Mouse (Mus musculus): ENCODE data around the gene Atp6v1g2. TPM values are rescaled to one million over a fixed set of nuclear protein-coding genes. Genes with fewer than 3 reads are reported as not detected.

Gene Atp6v1g2
- polyA plus RNA-seq, 2 experiments from 2014 or later, result 2.3 to 4.0 TPM

Other genes starting within 250 kb of the Atp6v1g2 start
- 10 to 100 TPM; 28.5 to 29.1 TPM for gene Vars, start 232.7 kb upstream of the Atp6v1g2 start, polyA plus RNA-seq (2017; shearing (Covaris generic))
- gene Vwa7, start 217.1 kb upstream of the Atp6v1g2 start, polyA plus RNA-seq (2017; shearing (Covaris generic)), result under 1 TPM; 0.11 to 0.12 TPM
- gene Sapcd1, start 205.6 kb upstream of the Atp6v1g2 start, polyA plus RNA-seq (2017; shearing (Covaris generic)), result 1 to 10 TPM; 1.8 to 2.1 TPM
- gene Msh5, start 186.9 kb upstream of the Atp6v1g2 start, polyA plus RNA-seq (2017; shearing (Covaris generic)), result 1 to 10 TPM; 1.3 to 1.6 TPM
- 100 to 1,000 TPM; 464 to 670 TPM for gene Clic1, start 183.7 kb upstream of the Atp6v1g2 start, polyA plus RNA-seq (2017; shearing (Covaris generic))
- gene Ddah2, start 174.6 kb upstream of the Atp6v1g2 start, polyA plus RNA-seq (2017; shearing (Covaris generic)), result 1 to 10 TPM in 1 of 2 experiments, under 1 TPM in 1; 0.36 to 1.8 TPM
- gene Ly6g6c, start 168.3 kb upstream of the Atp6v1g2 start, polyA plus RNA-seq (2017; shearing (Covaris generic)), result not detected
- gene Mpig6b, start 167.5 kb upstream of the Atp6v1g2 start, polyA plus RNA-seq (2017; shearing (Covaris generic)), result not detected
- not detected for gene Ly6g6e, start 156.8 kb upstream of the Atp6v1g2 start, polyA plus RNA-seq (2017; shearing (Covaris generic))
- gene Ly6g6d, start 155.6 kb upstream of the Atp6v1g2 start, polyA plus RNA-seq (2017; shearing (Covaris generic)), result not detected
- under 1 TPM in 1 of 2 experiments, not detected in 1; 0.29 TPM for gene Ly6g6f, start 148.1 kb upstream of the Atp6v1g2 start, polyA plus RNA-seq (2017; shearing (Covaris generic))
- 10 to 100 TPM; 18.7 to 20.6 TPM for gene Abhd16a, start 144.4 kb upstream of the Atp6v1g2 start, polyA plus RNA-seq (2017; shearing (Covaris generic))
- not detected for gene Ly6g5c, start 125.4 kb upstream of the Atp6v1g2 start, polyA plus RNA-seq (2017; shearing (Covaris generic))
- 1 to 10 TPM; 1.9 to 2.4 TPM for gene Ly6g5b, start 118.2 kb upstream of the Atp6v1g2 start, polyA plus RNA-seq (2017; shearing (Covaris generic))
- 10 to 100 TPM; 60.4 to 70.2 TPM for gene Gpank1, start 112.2 kb upstream of the Atp6v1g2 start, polyA plus RNA-seq (2017; shearing (Covaris generic))
- gene Csnk2b, start 111.6 kb upstream of the Atp6v1g2 start, polyA plus RNA-seq (2017; shearing (Covaris generic)), result 100 to 1,000 TPM; 274 to 355 TPM
- gene D17H6S53E, start 107.3 kb upstream of the Atp6v1g2 start, polyA plus RNA-seq (2017; shearing (Covaris generic)), result 10 to 100 TPM; 22.6 to 26.3 TPM
- not detected for gene Apom, start 101.6 kb upstream of the Atp6v1g2 start, polyA plus RNA-seq (2017; shearing (Covaris generic))
- 10 to 100 TPM; 26.2 to 34.1 TPM for gene Bag6, start 98.5 kb upstream of the Atp6v1g2 start, polyA plus RNA-seq (2017; shearing (Covaris generic))
- 10 to 100 TPM; 38.8 to 78.9 TPM for gene Prrc2a, start 68.8 kb upstream of the Atp6v1g2 start, polyA plus RNA-seq (2017; shearing (Covaris generic))
- 1 to 10 TPM in 1 of 2 experiments, under 1 TPM in 1; 0.91 to 1.9 TPM for gene Aif1, start 57.6 kb upstream of the Atp6v1g2 start, polyA plus RNA-seq (2017; shearing (Covaris generic))
- 10 to 100 TPM in 1 of 2 experiments, 1 to 10 TPM in 1; 5.4 to 13.4 TPM for gene Lst1, start 45.2 kb upstream of the Atp6v1g2 start, polyA plus RNA-seq (2017; shearing (Covaris generic))
- 100 to 1,000 TPM; 134 to 383 TPM for gene Ltb, start 39.2 kb upstream of the Atp6v1g2 start, polyA plus RNA-seq (2017; shearing (Covaris generic))
- 10 to 100 TPM; 21.5 to 21.6 TPM for gene Tnf, start 31.7 kb upstream of the Atp6v1g2 start, polyA plus RNA-seq (2017; shearing (Covaris generic))
- gene Lta, start 28.3 kb upstream of the Atp6v1g2 start, polyA plus RNA-seq (2017; shearing (Covaris generic)), result 10 to 100 TPM; 70.5 to 90.5 TPM
- gene Gm16181, start 12.8 kb upstream of the Atp6v1g2 start, polyA plus RNA-seq (2017; shearing (Covaris generic)), result 1 to 10 TPM in 1 of 2 experiments, not detected in 1; 1.8 TPM
- 1 to 10 TPM; 3.4 to 4.4 TPM for gene Nfkbil1, start 2.1 kb downstream of the Atp6v1g2 start, polyA plus RNA-seq (2017; shearing (Covaris generic))
- gene Ddx39b, start 8.1 kb downstream of the Atp6v1g2 start, polyA plus RNA-seq (2017; shearing (Covaris generic)), result 100 to 1,000 TPM; 200 to 247 TPM
- gene H2-D1, start 29.1 kb downstream of the Atp6v1g2 start, polyA plus RNA-seq (2017; shearing (Covaris generic)), result 1,000 to 10,000 TPM; 3,460 to 4,099 TPM
- not detected for gene H2-Q1, start 86.7 kb downstream of the Atp6v1g2 start, polyA plus RNA-seq (2017; shearing (Covaris generic))
- gene H2-Q2, start 108.6 kb downstream of the Atp6v1g2 start, polyA plus RNA-seq (2017; shearing (Covaris generic)), result 1 to 10 TPM; 7.5 to 8.8 TPM
- 10 to 100 TPM; 12.1 to 12.7 TPM for gene H2-Q4, start 146.0 kb downstream of the Atp6v1g2 start, polyA plus RNA-seq (2017; shearing (Covaris generic))
- gene H2-Q6, start 191.2 kb downstream of the Atp6v1g2 start, polyA plus RNA-seq (2017; shearing (Covaris generic)), result 100 to 1,000 TPM; 450 to 531 TPM
- gene H2-Q7, start 205.5 kb downstream of the Atp6v1g2 start, polyA plus RNA-seq (2017; shearing (Covaris generic)), result 1,000 to 10,000 TPM; 1,012 to 1,237 TPM
- gene H2-Q10, start 236.4 kb downstream of the Atp6v1g2 start, polyA plus RNA-seq (2017; shearing (Covaris generic)), result 10 to 100 TPM in 1 of 2 experiments, 1 to 10 TPM in 1; 7.3 to 20.1 TPM

All from activated CD4-positive, CD25-positive, alpha-beta regulatory T cell, adult 4 months (primary cell).